ENCODE assay signal across 13 mouse cellular contexts in genomic region chr6:148283224-148283881, GRCm38 (mm10).
DNase-seq lines count a peak whose midpoint lies in the region; ATAC-seq and TF ChIP-seq lines count a peak whose summit lies in the region.
"Had no signal": no experiment of that assay in that cellular context is flagged by ENCODE, and none has a peak within 500 bp of the region (broad histone marks: within the 10 kb centered on the region; RNA-seq: fewer than 3 reads in every experiment).

No protein-coding gene starts in this region.

- H3K36me3 ChIP-seq in liver, embryonic 11.5 days (ENCODE audit: control insufficient read depth, insufficient read depth, low read length), result no peaks in the 10 kb centered on the region
- no peaks in the 10 kb centered on the region for H3K36me3 ChIP-seq in liver, postnatal 0 days (replicated peaks; ENCODE audit: insufficient read depth, low read length)
- no peaks in the 10 kb centered on the region for H3K36me3 ChIP-seq in lung, embryonic 14.5 days (ENCODE audit: insufficient read depth)
- H3K36me3 ChIP-seq in neural tube, embryonic 15.5 days, result no peaks in the 10 kb centered on the region
- no peaks in the 10 kb centered on the region for H3K36me3 ChIP-seq in heart, embryonic 12.5 days
- H3K36me3 ChIP-seq: embryonic facial prominence, embryonic 13.5 days; forebrain, embryonic 15.5 days had no signal

- no peak for DNase-seq in liver, embryonic 11.5 days (ENCODE audit: low spot score)
- no peak for DNase-seq in liver, postnatal 0 days
- DNase-seq in lung, embryonic 14.5 days, result peak; percentile 84
- no peak for DNase-seq in gastrocnemius, adult 8-10 months (ENCODE audit: low spot score in 2 of 2)
- DNase-seq: cerebellum, postnatal 10 days; gastrocnemius, postnatal 36 days; heart, postnatal 10 days had no signal

- no peak overlapping the region for H3K27ac ChIP-seq in liver, embryonic 11.5 days (ENCODE audit: low read depth, low read length)
- H3K27ac ChIP-seq in liver, postnatal 0 days (ENCODE audit: low read depth), result no peak overlapping the region
- no peak overlapping the region for H3K27ac ChIP-seq in lung, embryonic 14.5 days (ENCODE audit: low read depth)
- H3K27ac ChIP-seq in neural tube, embryonic 15.5 days (replicated peaks), result 0 out of 2 replicates have a peak overlapping the region, but pooled peaks have one; percentile 23
- H3K27ac ChIP-seq in heart, embryonic 12.5 days (ENCODE audit: poor library complexity, severe bottlenecking), result no peak overlapping the region
- H3K27ac ChIP-seq: embryonic facial prominence, embryonic 13.5 days; forebrain, embryonic 15.5 days had no signal

- 47% methylated on average over 4 of the region's 4 CpGs for WGBS in liver, embryonic 11.5 days
- WGBS in liver, postnatal 0 days (ENCODE audit: insufficient replicate concordance), result 52% methylated on average over 4 of the region's 4 CpGs
- WGBS in lung, embryonic 14.5 days, result 17% methylated on average over 4 of the region's 4 CpGs
- 62% methylated on average over 4 of the region's 4 CpGs for whole genome bisulfite sequencing in neural tube, embryonic 15.5 days
- 58% methylated on average over 4 of the region's 4 CpGs for WGBS in heart, embryonic 12.5 days

- no peak for TF ChIP-seq EP300 in liver, postnatal 0 days (IDR thresholded peaks at IDR 0.05; ENCODE audit: low read depth)

- peaks cover 2% of the 10 kb centered on the region; the same call in 1 of the 2 replicates for H3K4me1 ChIP-seq in liver, embryonic 11.5 days (replicated peaks; ENCODE audit: control insufficient read depth, insufficient read depth, low read length)
- H3K4me1 ChIP-seq in liver, postnatal 0 days (ENCODE audit: insufficient read depth), result no peaks in the 10 kb centered on the region
- H3K4me1 ChIP-seq in lung, embryonic 14.5 days (ENCODE audit: insufficient read depth), result peaks cover 3% of the 10 kb centered on the region; the same call in 1 of the 2 replicates
- peaks cover 14% of the 10 kb centered on the region for H3K4me1 ChIP-seq in neural tube, embryonic 15.5 days
- peaks cover 5% of the 10 kb centered on the region for H3K4me1 ChIP-seq in heart, embryonic 12.5 days (replicated peaks)
- H3K4me1 ChIP-seq: forebrain, embryonic 15.5 days had no signal

- no peak overlapping the region for H3K4me2 ChIP-seq in liver, embryonic 11.5 days
- no peak overlapping the region for H3K4me2 ChIP-seq in liver, postnatal 0 days (ENCODE audit: low read depth, low read length)
- no peak overlapping the region for H3K4me2 ChIP-seq in lung, embryonic 14.5 days
- H3K4me2 ChIP-seq in neural tube, embryonic 15.5 days, result no peak overlapping the region
- H3K4me2 ChIP-seq in heart, embryonic 12.5 days, result no peak overlapping the region
- H3K4me2 ChIP-seq: embryonic facial prominence, embryonic 13.5 days; forebrain, embryonic 15.5 days had no signal

- TF ChIP-seq CTCF in liver, postnatal 0 days (IDR thresholded peaks at IDR 0.05; ENCODE audit: low read depth), result no peak
- TF ChIP-seq CTCF in lung, embryonic 14.5 days (IDR thresholded peaks at IDR 0.05; ENCODE audit: low read depth), result no peak

- no peak overlapping the region for H3K4me3 ChIP-seq in liver, embryonic 11.5 days (ENCODE audit: low read depth, low read length)
- no peak overlapping the region for H3K4me3 ChIP-seq in liver, postnatal 0 days (ENCODE audit: low read depth, low read length)
- no peak overlapping the region for H3K4me3 ChIP-seq in lung, embryonic 14.5 days (ENCODE audit: low read depth, low read length)
- H3K4me3 ChIP-seq in neural tube, embryonic 15.5 days (replicated peaks), result no peak overlapping the region
- no peak overlapping the region for H3K4me3 ChIP-seq in heart, embryonic 12.5 days
- H3K4me3 ChIP-seq: embryonic facial prominence, embryonic 13.5 days; forebrain, embryonic 15.5 days had no signal

- 0 out of 2 replicates have a peak, but pooled peaks have one; percentile 29 for ATAC-seq in liver, embryonic 11.5 days (replicated peaks; ENCODE audit: low FRiP score)
- no peak for ATAC-seq in liver, postnatal 0 days
- ATAC-seq in granulocyte monocyte progenitor cell, adult 5-6 weeks (replicated peaks; ENCODE audit: poor library complexity, severe bottlenecking), result peak; percentile 98
- ATAC-seq in lung, embryonic 14.5 days (ENCODE audit: insufficient read depth), result peak; percentile 81
- no peak for ATAC-seq in neural tube, embryonic 15.5 days (ENCODE audit: low FRiP score)
- ATAC-seq in heart, embryonic 12.5 days (ENCODE audit: insufficient number of reproducible peaks, low FRiP score), result no peak
- ATAC-seq: forebrain, embryonic 15.5 days had no signal

- no peak overlapping the region for H3K9ac ChIP-seq in liver, embryonic 11.5 days (ENCODE audit: low read depth, low read length)
- no peak overlapping the region for H3K9ac ChIP-seq in liver, postnatal 0 days (replicated peaks)
- H3K9ac ChIP-seq in lung, embryonic 14.5 days, result no peak overlapping the region
- H3K9ac ChIP-seq in neural tube, embryonic 15.5 days (replicated peaks), result no peak overlapping the region
- no peak overlapping the region for H3K9ac ChIP-seq in heart, embryonic 12.5 days
- H3K9ac ChIP-seq: embryonic facial prominence, embryonic 13.5 days; forebrain, embryonic 15.5 days had no signal

- no peaks in the 10 kb centered on the region for H3K9me3 ChIP-seq in liver, embryonic 11.5 days (ENCODE audit: control insufficient read depth, low read length)
- H3K9me3 ChIP-seq in liver, postnatal 0 days (ENCODE audit: low read length), result no peaks in the 10 kb centered on the region
- no peaks in the 10 kb centered on the region for H3K9me3 ChIP-seq in lung, embryonic 14.5 days (ENCODE audit: low read depth, low read length)
- no peaks in the 10 kb centered on the region for H3K9me3 ChIP-seq in neural tube, embryonic 15.5 days (replicated peaks)
- H3K9me3 ChIP-seq in heart, embryonic 12.5 days (replicated peaks), result no peaks in the 10 kb centered on the region
- H3K9me3 ChIP-seq: embryonic facial prominence, embryonic 13.5 days; forebrain, embryonic 15.5 days had no signal

- H3K27me3 ChIP-seq in liver, embryonic 11.5 days (replicated peaks; ENCODE audit: control insufficient read depth, insufficient read depth, low read length), result no peaks in the 10 kb centered on the region
- no peaks in the 10 kb centered on the region for H3K27me3 ChIP-seq in liver, postnatal 0 days (ENCODE audit: insufficient read depth, low read length)
- H3K27me3 ChIP-seq in lung, embryonic 14.5 days (ENCODE audit: insufficient read depth, low read length), result no peaks in the 10 kb centered on the region
- H3K27me3 ChIP-seq in neural tube, embryonic 15.5 days (replicated peaks), result no peaks in the 10 kb centered on the region
- no peaks in the 10 kb centered on the region for H3K27me3 ChIP-seq in heart, embryonic 12.5 days (replicated peaks)
- H3K27me3 ChIP-seq: CH12.LX; embryonic facial prominence, embryonic 13.5 days; forebrain, embryonic 15.5 days had no signal

Comparison
In these comparisons a context has a peak if more than half of its experiments do, and no peak if none do; other contexts are left out.
1. ATAC-seq: peak in liver, embryonic 11.5 days (single experiment), granulocyte monocyte progenitor cell, adult 5-6 weeks (single experiment) and lung, embryonic 14.5 days (single experiment); none in liver, postnatal 0 days (single experiment), neural tube, embryonic 15.5 days (single experiment) and heart, embryonic 12.5 days (single experiment).